Mouse (Mus musculus): Measurements from ENCODE around the gene Mdga2. TPM values are rescaled to one million over a fixed set of nuclear protein-coding genes. Genes with fewer than 3 reads are reported as not detected.

The Mdga2 gene
- polyA plus RNA-seq, 1 experiment from 2014 or later, result 0.33 TPM

GRCm38 (mm10) chr12:66896790-66897189, 325.6 kb downstream of the Mdga2 start:
- ATAC-seq, result no peak
- no peaks in the 10 kb centered on the region for H3K36me3 ChIP-seq (ENCODE audit: control insufficient read depth, insufficient read depth)
- no peak overlapping the region for H3K27ac ChIP-seq (ENCODE audit: low read depth, low read length)
- TF ChIP-seq CTCF (IDR thresholded peaks at IDR 0.05; ENCODE audit: low read depth), result no peak
- H3K9ac ChIP-seq (ENCODE audit: low read depth, low read length), result no peak overlapping the region
- no peaks in the 10 kb centered on the region for H3K9me3 ChIP-seq (ENCODE audit: control insufficient read depth)
- H3K27me3 ChIP-seq (replicated peaks; ENCODE audit: control insufficient read depth, insufficient read depth, low read length), result no peaks in the 10 kb centered on the region
- 90% methylated on average over 3 of the region's 3 CpGs for WGBS
- no peaks in the 10 kb centered on the region for H3K4me1 ChIP-seq (replicated peaks; ENCODE audit: control insufficient read depth, insufficient read depth, low read length)
- H3K4me2 ChIP-seq (replicated peaks; ENCODE audit: low read depth), result no peak overlapping the region
- H3K4me3 ChIP-seq (ENCODE audit: low read depth, low read length), result no peak overlapping the region

- 82% methylated on average over 3 of the region's 3 CpGs for WGBS
- Histone ChIP-seq H3K4me2 (replicated peaks; ENCODE audit: low read depth) (no peak overlapping the region), H3K36me3 (ENCODE audit: control insufficient read depth, insufficient read depth) (no peaks in the 10 kb centered on the region), H3K27ac (ENCODE audit: low read depth, low read length) (no peak overlapping the region), H3K9me3 (ENCODE audit: control insufficient read depth) (no peaks in the 10 kb centered on the region), H3K27me3 (replicated peaks; ENCODE audit: control insufficient read depth, insufficient read depth, low read length) (no peaks in the 10 kb centered on the region), H3K9ac (ENCODE audit: low read depth, low read length) (no peak overlapping the region), H3K4me1 (replicated peaks; ENCODE audit: control insufficient read depth, insufficient read depth, low read length) (no peaks in the 10 kb centered on the region), H3K4me3 (ENCODE audit: low read depth, low read length) (no peak overlapping the region)
- no peak for ATAC-seq
- no peak for TF ChIP-seq CTCF (IDR thresholded peaks at IDR 0.05; ENCODE audit: low read depth)
Observed at GRCm38 (mm10) chr12:66890296-66890695, 332.1 kb downstream of the Mdga2 start.

GRCm38 (mm10) chr12:66889276-66889675, 333.1 kb downstream of the Mdga2 start:
- 82% methylated on average over 3 of the region's 3 CpGs for WGBS
- Histone ChIP-seq H3K4me2 (replicated peaks; ENCODE audit: low read depth) (no peak overlapping the region), H3K4me3 (ENCODE audit: low read depth, low read length) (no peak overlapping the region), H3K9ac (ENCODE audit: low read depth, low read length) (no peak overlapping the region), H3K9me3 (ENCODE audit: control insufficient read depth) (no peaks in the 10 kb centered on the region), H3K27me3 (replicated peaks; ENCODE audit: control insufficient read depth, insufficient read depth, low read length) (no peaks in the 10 kb centered on the region), H3K4me1 (replicated peaks; ENCODE audit: control insufficient read depth, insufficient read depth, low read length) (no peaks in the 10 kb centered on the region), H3K36me3 (ENCODE audit: control insufficient read depth, insufficient read depth) (no peaks in the 10 kb centered on the region), H3K27ac (ENCODE audit: low read depth, low read length) (no peak overlapping the region)
- no peak for TF ChIP-seq CTCF (IDR thresholded peaks at IDR 0.05; ENCODE audit: low read depth)
- ATAC-seq, result no peak

GRCm38 (mm10) chr12:66888636-66889035, 333.7 kb downstream of the Mdga2 start:
- WGBS, result 76% methylated on average over 1 of the region's 1 CpGs
- ATAC-seq, result no peak
- H3K27me3 ChIP-seq (replicated peaks; ENCODE audit: control insufficient read depth, insufficient read depth, low read length), result no peaks in the 10 kb centered on the region
- no peak for TF ChIP-seq CTCF (IDR thresholded peaks at IDR 0.05; ENCODE audit: low read depth)
- no peaks in the 10 kb centered on the region for H3K36me3 ChIP-seq (ENCODE audit: control insufficient read depth, insufficient read depth)
- H3K4me2 ChIP-seq (replicated peaks; ENCODE audit: low read depth), result no peak overlapping the region
- no peak overlapping the region for H3K9ac ChIP-seq (ENCODE audit: low read depth, low read length)
- H3K27ac ChIP-seq (ENCODE audit: low read depth, low read length), result no peak overlapping the region
- no peaks in the 10 kb centered on the region for H3K4me1 ChIP-seq (replicated peaks; ENCODE audit: control insufficient read depth, insufficient read depth, low read length)
- H3K9me3 ChIP-seq (ENCODE audit: control insufficient read depth), result no peaks in the 10 kb centered on the region
- no peak overlapping the region for H3K4me3 ChIP-seq (ENCODE audit: low read depth, low read length)

GRCm38 (mm10) chr12:66866199-66866598, 356.1 kb downstream of the Mdga2 start:
- no peak overlapping the region for H3K4me3 ChIP-seq (ENCODE audit: low read depth, low read length)
- WGBS, result 80% methylated on average over 3 of the region's 3 CpGs
- H3K27ac ChIP-seq (ENCODE audit: low read depth, low read length), result no peak overlapping the region
- H3K36me3 ChIP-seq (ENCODE audit: control insufficient read depth, insufficient read depth), result no peaks in the 10 kb centered on the region
- H3K27me3 ChIP-seq (replicated peaks; ENCODE audit: control insufficient read depth, insufficient read depth, low read length), result no peaks in the 10 kb centered on the region
- no peaks in the 10 kb centered on the region for H3K9me3 ChIP-seq (ENCODE audit: control insufficient read depth)
- H3K9ac ChIP-seq (ENCODE audit: low read depth, low read length), result no peak overlapping the region
- TF ChIP-seq CTCF (IDR thresholded peaks at IDR 0.05; ENCODE audit: low read depth), result no peak
- no peaks in the 10 kb centered on the region for H3K4me1 ChIP-seq (replicated peaks; ENCODE audit: control insufficient read depth, insufficient read depth, low read length)
- H3K4me2 ChIP-seq (replicated peaks; ENCODE audit: low read depth), result no peak overlapping the region
- no peak for ATAC-seq

GRCm38 (mm10) chr12:66853167-66853566, 369.2 kb downstream of the Mdga2 start:
- H3K27ac ChIP-seq (ENCODE audit: low read depth, low read length), result no peak overlapping the region
- no peaks in the 10 kb centered on the region for H3K9me3 ChIP-seq (ENCODE audit: control insufficient read depth)
- H3K4me3 ChIP-seq (ENCODE audit: low read depth, low read length), result no peak overlapping the region
- no peak for ATAC-seq
- no peak overlapping the region for H3K9ac ChIP-seq (ENCODE audit: low read depth, low read length)
- TF ChIP-seq CTCF (IDR thresholded peaks at IDR 0.05; ENCODE audit: low read depth), result peak; percentile 67
- H3K4me2 ChIP-seq (replicated peaks; ENCODE audit: low read depth), result no peak overlapping the region
- no peaks in the 10 kb centered on the region for H3K27me3 ChIP-seq (replicated peaks; ENCODE audit: control insufficient read depth, insufficient read depth, low read length)
- no peaks in the 10 kb centered on the region for H3K4me1 ChIP-seq (replicated peaks; ENCODE audit: control insufficient read depth, insufficient read depth, low read length)
- 24% methylated on average over 3 of the region's 3 CpGs for WGBS
- no peaks in the 10 kb centered on the region for H3K36me3 ChIP-seq (ENCODE audit: control insufficient read depth, insufficient read depth)

GRCm38 (mm10) chr12:66840336-66840735, 382.0 kb downstream of the Mdga2 start:
- no peak for ATAC-seq
- no peaks in the 10 kb centered on the region for H3K4me1 ChIP-seq (replicated peaks; ENCODE audit: control insufficient read depth, insufficient read depth, low read length)
- H3K9me3 ChIP-seq (ENCODE audit: control insufficient read depth), result no peaks in the 10 kb centered on the region
- TF ChIP-seq CTCF (IDR thresholded peaks at IDR 0.05; ENCODE audit: low read depth), result no peak
- H3K27me3 ChIP-seq (replicated peaks; ENCODE audit: control insufficient read depth, insufficient read depth, low read length), result no peaks in the 10 kb centered on the region
- 49% methylated on average over 3 of the region's 3 CpGs for WGBS
- no peak overlapping the region for H3K4me2 ChIP-seq (replicated peaks; ENCODE audit: low read depth)
- H3K27ac ChIP-seq (ENCODE audit: low read depth, low read length), result no peak overlapping the region
- H3K9ac ChIP-seq (ENCODE audit: low read depth, low read length), result no peak overlapping the region
- H3K4me3 ChIP-seq (ENCODE audit: low read depth, low read length), result no peak overlapping the region
- H3K36me3 ChIP-seq (ENCODE audit: control insufficient read depth, insufficient read depth), result no peaks in the 10 kb centered on the region
